In the genomic region with DNA sequence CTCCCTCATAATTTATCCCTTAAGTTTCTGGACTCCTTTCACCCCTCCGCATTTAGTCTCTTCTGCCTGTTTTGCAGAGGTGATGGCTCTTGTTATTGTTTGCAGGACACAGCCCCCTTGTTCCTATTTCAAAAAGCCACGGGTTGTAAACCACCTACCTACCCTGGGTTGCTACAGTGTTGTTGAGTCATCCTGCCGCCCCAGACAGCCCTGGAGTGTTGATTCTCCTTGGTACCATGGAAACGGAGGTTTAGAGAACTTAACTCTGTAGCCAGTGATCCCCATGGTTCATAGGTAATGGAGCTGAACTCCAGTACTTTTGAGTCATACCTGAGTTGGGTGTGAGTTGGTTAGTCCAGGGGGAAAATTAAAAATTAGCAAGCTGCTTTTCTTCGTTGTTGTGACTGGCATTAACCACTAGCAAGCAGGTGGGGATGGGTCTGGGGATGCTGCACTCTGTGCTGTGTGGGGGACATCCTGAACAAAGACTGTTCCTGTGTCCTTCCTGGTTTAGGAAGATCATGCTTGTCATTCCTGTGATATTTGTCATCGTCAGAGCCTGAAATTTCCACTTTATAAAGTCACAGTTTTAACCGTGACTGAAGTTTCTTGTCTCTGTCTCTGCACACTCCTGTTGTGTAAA, we compare ENCODE assay signal across 8 mouse cellular contexts. TPM values are rescaled to one million over a fixed set of nuclear protein-coding genes. Genes with fewer than 3 reads are reported as not detected.
DNase-seq lines count a peak whose midpoint lies in the region; ATAC-seq and TF ChIP-seq lines count a peak whose summit lies in the region.

No protein-coding gene starts in this region.

- intact Hi-C loops in gastrocnemius, adult 2 months (cut with DNase I): loop anchor here (5.0 kb wide), 2 partner anchors 41 to 96 kb away; no protein-coding TSS in a partner anchor

- peak overlapping the region; percentile 100 for H3K27ac ChIP-seq in gastrocnemius, adult 2 months
- H3K27ac ChIP-seq in embryonic facial prominence, embryonic 15.5 days (replicated peaks): no peak overlapping the region
- H3K27ac ChIP-seq in kidney, embryonic 16.5 days (ENCODE audit: low read length): peak overlapping the region; percentile 77
- H3K27ac ChIP-seq in midbrain, embryonic 13.5 days: no peak overlapping the region

- peaks cover 60% of the 10 kb centered on the region for H3K4me1 ChIP-seq in embryonic facial prominence, embryonic 15.5 days
- H3K4me1 ChIP-seq in kidney, embryonic 16.5 days (ENCODE audit: insufficient read depth, low read length): peaks cover 69% of the 10 kb centered on the region
- peaks cover 74% of the 10 kb centered on the region for H3K4me1 ChIP-seq in midbrain, embryonic 13.5 days (replicated peaks)

- 19% methylated on average over 7 of the region's 7 CpGs for WGBS in embryonic facial prominence, embryonic 15.5 days
- 12% methylated on average over 7 of the region's 7 CpGs for WGBS in kidney, embryonic 16.5 days
- 17% methylated on average over 7 of the region's 7 CpGs for WGBS in midbrain, embryonic 13.5 days

- no peaks in the 10 kb centered on the region for H3K36me3 ChIP-seq in embryonic facial prominence, embryonic 15.5 days
- H3K36me3 ChIP-seq in kidney, embryonic 16.5 days (ENCODE audit: insufficient read depth, low read length): no peaks in the 10 kb centered on the region
- H3K36me3 ChIP-seq in midbrain, embryonic 13.5 days: no peaks in the 10 kb centered on the region

- peak overlapping the region; percentile 99 for H3K4me3 ChIP-seq in gastrocnemius, adult 2 months
- peak overlapping the region; percentile 95 for H3K4me3 ChIP-seq in embryonic facial prominence, embryonic 15.5 days (replicated peaks)
- peak overlapping the region; percentile 94 for H3K4me3 ChIP-seq in kidney, embryonic 16.5 days (ENCODE audit: low read length)
- peak overlapping the region; percentile 90 for H3K4me3 ChIP-seq in midbrain, embryonic 13.5 days (replicated peaks)

- no peaks in the 10 kb centered on the region for H3K27me3 ChIP-seq in embryonic facial prominence, embryonic 15.5 days
- no peaks in the 10 kb centered on the region for H3K27me3 ChIP-seq in kidney, embryonic 16.5 days (ENCODE audit: insufficient read depth, low read length)
- H3K27me3 ChIP-seq in midbrain, embryonic 13.5 days: no peaks in the 10 kb centered on the region

- no peak overlapping the region for H3K9ac ChIP-seq in embryonic facial prominence, embryonic 15.5 days
- peak overlapping the region; percentile 53 for H3K9ac ChIP-seq in kidney, embryonic 16.5 days (replicated peaks; ENCODE audit: low read length)
- peak overlapping the region; percentile 100 for H3K9ac ChIP-seq in midbrain, embryonic 13.5 days (replicated peaks)

- peak overlapping the region; percentile 73 for H3K4me2 ChIP-seq in embryonic facial prominence, embryonic 15.5 days (replicated peaks)
- H3K4me2 ChIP-seq in kidney, embryonic 16.5 days (replicated peaks; ENCODE audit: low read depth, low read length): peak overlapping the region; percentile 64
- H3K4me2 ChIP-seq in midbrain, embryonic 13.5 days (replicated peaks): peak overlapping the region; percentile 85

- no peaks in the 10 kb centered on the region for H3K9me3 ChIP-seq in embryonic facial prominence, embryonic 15.5 days (replicated peaks)
- H3K9me3 ChIP-seq in kidney, embryonic 16.5 days (ENCODE audit: low read length): no peaks in the 10 kb centered on the region
- H3K9me3 ChIP-seq in midbrain, embryonic 13.5 days: no peaks in the 10 kb centered on the region

- TF ChIP-seq CTCF in gastrocnemius, adult 2 months (IDR thresholded peaks at IDR 0.05): no peak

- ATAC-seq in embryonic facial prominence, embryonic 15.5 days (ENCODE audit: insufficient number of reproducible peaks, low FRiP score, low TSS enrichment, low read depth): no peak
- ATAC-seq in kidney, embryonic 16.5 days (ENCODE audit: low FRiP score, low TSS enrichment): peak; percentile 52
- ATAC-seq in midbrain, embryonic 13.5 days: no peak

- no peak for DNase-seq in gastrocnemius, adult 2 months
- no peak for DNase-seq in gastrocnemius, postnatal 4 days (ENCODE audit: low spot score in 2 of 2)
- DNase-seq in CD4-positive helper T cell, adult 2 months (ENCODE audit: low read depth, low spot score): peak; percentile 78
- DNase-seq in cerebellum, postnatal 10 days: no peak
- DNase-seq in thymus, postnatal 14 days: no peak

RNA-seq across cellular contexts. Expression of a gene that starts 1.8 kb away (rescaled TPM):
- 10 to 100 TPM in 1 of 2 experiments, 1 to 10 TPM in 1; 9.7 to 10.8 TPM for total RNA-seq in gastrocnemius, adult 2 months (2021)
- 10 to 100 TPM; 33.6 to 34.4 TPM for total RNA-seq in gastrocnemius, postnatal 4 days (2021)
- 47.7 and 55.5 TPM in 2 replicates for polyA plus RNA-seq in embryonic facial prominence, embryonic 15.5 days (2015; fragmentation: Nextera tagmentation; extraction: Ambion mirVana)
- polyA plus RNA-seq in kidney, embryonic 16.5 days (2015; fragmentation: Nextera tagmentation; extraction: Ambion mirVana): 41.6 and 51.0 TPM in 2 replicates
- polyA plus RNA-seq in midbrain, embryonic 13.5 days (2015; fragmentation: Nextera tagmentation; extraction: Ambion mirVana): 38.6 and 41.0 TPM in 2 replicates

RNA-seq across cellular contexts. Expression of a gene that starts 2.6 kb away (rescaled TPM):
- 10 to 100 TPM; 23.7 to 26.6 TPM for total RNA-seq in gastrocnemius, adult 2 months (2021)
- total RNA-seq in gastrocnemius, postnatal 4 days (2021): 10 to 100 TPM; 61.0 to 70.4 TPM
- 56.1 and 56.6 TPM in 2 replicates for polyA plus RNA-seq in embryonic facial prominence, embryonic 15.5 days (2015; fragmentation: Nextera tagmentation; extraction: Ambion mirVana)
- polyA plus RNA-seq in kidney, embryonic 16.5 days (2015; fragmentation: Nextera tagmentation; extraction: Ambion mirVana): 30.5 and 33.7 TPM in 2 replicates
- 48.6 and 56.1 TPM in 2 replicates for polyA plus RNA-seq in midbrain, embryonic 13.5 days (2015; fragmentation: Nextera tagmentation; extraction: Ambion mirVana)

Comparison
In these comparisons a context has a peak if more than half of its experiments do, and no peak if none do; other contexts are left out.
1. H3K27ac ChIP-seq: peak in gastrocnemius, adult 2 months (single experiment) and kidney, embryonic 16.5 days (single experiment); none in embryonic facial prominence, embryonic 15.5 days (single experiment) and midbrain, embryonic 13.5 days (single experiment).
2. Peak in every context shown above with its lines, with median percentiles within 50 percentile points of each other: H3K4me3 ChIP-seq and H3K4me2 ChIP-seq.